Mouse (Mus musculus): Measurements from ENCODE around the gene Zkscan6. TPM values are rescaled to one million over a fixed set of nuclear protein-coding genes. Genes with fewer than 3 reads are reported as not detected.

Zkscan6 gene
- polyA plus RNA-seq, 1 experiment: 0.92 TPM

- Histone ChIP-seq H3K9me3 (no peaks in the 10 kb centered on the region), H3K4me1 (no peaks in the 10 kb centered on the region), H3K27me3 (replicated peaks) (no peaks in the 10 kb centered on the region), H3K36me3 (replicated peaks; ENCODE audit: low read length) (no peaks in the 10 kb centered on the region), H3K4me3 (replicated peaks) (no peak overlapping the region)
- TF ChIP-seq GATA1 (IDR thresholded peaks at IDR 0.05; ENCODE audit: borderline replicate concordance, low read length) (no peak), FLI1 (IDR thresholded peaks at IDR 0.05; ENCODE audit: low read length) (no peak)
Observed at GRCm38 (mm10) chr11:65846446-65846845, 39.5 kb downstream of the Zkscan6 start.

DNA sequence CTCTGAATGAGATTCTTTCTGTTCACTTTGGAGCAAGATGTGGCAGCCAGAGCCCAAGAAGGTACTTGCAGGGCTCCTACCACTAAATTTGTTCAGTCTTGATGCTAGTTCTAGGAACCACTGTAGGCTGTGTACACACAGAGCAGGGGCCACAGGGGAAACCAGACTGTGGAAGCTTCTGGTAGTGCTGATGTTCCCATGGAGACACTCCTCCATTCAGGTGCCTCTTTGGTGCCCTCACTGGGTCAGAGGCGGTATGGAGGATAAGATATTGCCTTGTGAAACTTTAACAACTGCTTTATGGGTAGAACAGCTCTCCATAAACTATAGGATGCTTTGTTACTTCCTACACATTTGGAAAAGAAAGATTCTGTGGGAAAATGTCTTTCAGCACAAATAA is 45.1 kb downstream of the Zkscan6 start:
- Histone ChIP-seq H3K36me3 (replicated peaks; ENCODE audit: low read length) (no peaks in the 10 kb centered on the region), H3K9me3 (no peaks in the 10 kb centered on the region), H3K4me1 (no peaks in the 10 kb centered on the region), H3K27me3 (replicated peaks) (peaks cover 2% of the 10 kb centered on the region), H3K4me3 (replicated peaks) (no peak overlapping the region)
- TF ChIP-seq FLI1 (IDR thresholded peaks at IDR 0.05; ENCODE audit: low read length) (no peak), GATA1 (IDR thresholded peaks at IDR 0.05; ENCODE audit: borderline replicate concordance, low read length) (no peak)

DNA sequence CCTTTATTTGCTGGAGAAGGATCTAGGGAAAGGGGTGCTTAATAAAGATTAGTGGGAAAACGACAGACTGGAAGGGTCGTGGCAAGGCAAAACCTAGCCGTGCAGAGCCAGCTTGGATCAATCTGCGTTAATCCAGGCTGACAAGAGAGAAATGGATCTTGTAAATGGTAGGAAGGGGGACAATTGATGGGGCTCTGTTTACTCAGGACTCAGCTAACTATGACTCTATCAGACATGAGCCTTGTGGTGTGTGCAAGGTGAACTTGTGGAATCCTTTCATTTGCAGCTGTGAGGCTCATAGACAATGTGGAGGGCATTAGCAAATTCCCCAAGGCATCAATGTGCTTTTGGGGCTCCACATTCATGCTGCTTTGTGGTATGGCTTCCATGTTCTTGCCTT is 54.5 kb downstream of the Zkscan6 start:
- TF ChIP-seq FLI1 (IDR thresholded peaks at IDR 0.05; ENCODE audit: low read length) (no peak), GATA1 (IDR thresholded peaks at IDR 0.05; ENCODE audit: borderline replicate concordance, low read length) (no peak)
- no peaks in the 10 kb centered on the region for H3K9me3 ChIP-seq
- no peak overlapping the region for H3K4me3 ChIP-seq (replicated peaks)
- H3K36me3 ChIP-seq (replicated peaks; ENCODE audit: low read length): no peaks in the 10 kb centered on the region
- H3K27me3 ChIP-seq (replicated peaks): peaks cover 7% of the 10 kb centered on the region
- no peaks in the 10 kb centered on the region for H3K4me1 ChIP-seq

- no peaks in the 10 kb centered on the region for H3K9me3 ChIP-seq
- no peaks in the 10 kb centered on the region for H3K27me3 ChIP-seq (replicated peaks)
- no peaks in the 10 kb centered on the region for H3K4me1 ChIP-seq
- H3K4me3 ChIP-seq (replicated peaks): no peak overlapping the region
- TF ChIP-seq FLI1 (IDR thresholded peaks at IDR 0.05; ENCODE audit: low read length): no peak
- TF ChIP-seq GATA1 (IDR thresholded peaks at IDR 0.05; ENCODE audit: borderline replicate concordance, low read length): no peak
- no peaks in the 10 kb centered on the region for H3K36me3 ChIP-seq (replicated peaks; ENCODE audit: low read length)
Observed at GRCm38 (mm10) chr11:65877146-65877775, 70.3 kb downstream of the Zkscan6 start.

Other genes starting within 250 kb of the Zkscan6 start
- 0.86 and 7.0 TPM in 2 replicates for gene Map2k4, start 18.9 kb upstream of the Zkscan6 start, polyA plus RNA-seq (2012; ENCODE audit: insufficient read depth, low replicate concordance)